Mouse (Mus musculus): Measurements from ENCODE around the gene D10Jhu81e. TPM values are rescaled to one million over a fixed set of nuclear protein-coding genes. Genes with fewer than 3 reads are reported as not detected.
A peak's percentile ranks its signal among the peaks of the same experiment; 100 is the strongest.
"Not testable (repeated sequence)": the region's sequence is repeated elsewhere in the genome, so short reads cannot be mapped to it uniquely, and the experiment has no call there.

D10Jhu81e gene
- polyA plus RNA-seq, 1 experiment from 2014 or later, result 19.7 TPM

DNA sequence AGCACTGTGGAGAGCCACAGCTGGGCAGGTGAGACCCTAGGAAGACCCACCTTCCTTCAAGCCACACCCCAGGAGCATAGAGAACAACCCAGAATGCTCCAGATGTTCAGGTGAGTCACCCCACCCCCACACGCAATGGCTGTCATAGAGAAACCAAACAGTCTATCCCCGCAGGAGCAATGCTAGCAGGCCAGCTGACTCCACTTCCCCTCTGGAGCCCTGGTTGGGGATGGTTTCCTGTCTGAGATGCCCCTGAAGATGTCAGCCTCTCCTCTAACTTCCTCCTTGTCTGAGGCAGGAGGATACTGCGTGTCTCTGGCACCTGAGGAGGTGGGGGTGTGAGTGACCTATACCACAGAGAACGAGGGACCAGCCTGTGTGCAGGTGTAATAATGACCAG lies 35.2 kb downstream of the D10Jhu81e start:
- Histone ChIP-seq H3K27ac (ENCODE audit: low read depth) (no peak overlapping the region), H3K9ac (ENCODE audit: low read length) (no peak overlapping the region), H3K4me3 (ENCODE audit: low read depth, low read length) (no peak overlapping the region), H3K4me1 (replicated peaks; ENCODE audit: control insufficient read depth, insufficient read depth, low read length) (peaks cover 23% of the 10 kb centered on the region), H3K9me3 (ENCODE audit: control insufficient read depth, low read length) (no peaks in the 10 kb centered on the region), H3K4me2 (ENCODE audit: low read length) (0 out of 2 replicates have a peak overlapping the region, but pooled peaks have one; percentile 36), H3K36me3 (ENCODE audit: control insufficient read depth, insufficient read depth, low read length) (no peaks in the 10 kb centered on the region), H3K27me3 (replicated peaks; ENCODE audit: control insufficient read depth, insufficient read depth, low read length) (no peaks in the 10 kb centered on the region)
- 57% methylated on average over 4 of the region's 4 CpGs for WGBS
- no peak for DNase-seq (ENCODE audit: low spot score)
- ATAC-seq (replicated peaks; ENCODE audit: low FRiP score, low TSS enrichment, low read depth), result no peak

DNA sequence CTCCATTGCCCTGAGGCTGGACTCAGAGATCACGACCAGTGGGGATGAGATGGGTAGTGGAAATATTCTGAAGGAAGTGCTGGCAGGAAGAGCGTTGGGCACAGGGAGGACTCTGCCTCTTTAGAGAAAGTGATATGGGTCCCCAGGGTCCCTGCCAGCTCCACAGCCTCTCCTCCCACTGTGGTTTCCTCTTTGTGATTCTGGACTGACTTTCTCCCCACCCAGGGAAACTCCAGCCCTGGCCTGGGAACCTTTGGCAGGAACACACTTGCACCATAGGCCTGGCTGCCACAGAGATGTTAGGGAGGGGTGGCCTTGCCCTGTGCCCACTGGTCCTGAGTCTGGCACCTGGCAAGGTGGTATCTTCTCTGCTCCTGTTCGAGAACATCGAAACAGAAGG lies 39.6 kb downstream of the D10Jhu81e start:
- Histone ChIP-seq H3K36me3 (ENCODE audit: control insufficient read depth, insufficient read depth, low read length) (no peaks in the 10 kb centered on the region), H3K9ac (ENCODE audit: low read length) (no peak overlapping the region), H3K27ac (ENCODE audit: low read depth) (no peak overlapping the region), H3K27me3 (replicated peaks; ENCODE audit: control insufficient read depth, insufficient read depth, low read length) (no peaks in the 10 kb centered on the region), H3K4me2 (ENCODE audit: low read length) (no peak overlapping the region), H3K4me3 (ENCODE audit: low read depth, low read length) (no peak overlapping the region), H3K9me3 (ENCODE audit: control insufficient read depth, low read length) (no peaks in the 10 kb centered on the region), H3K4me1 (replicated peaks; ENCODE audit: control insufficient read depth, insufficient read depth, low read length) (peaks cover 5% of the 10 kb centered on the region)
- 76% methylated on average over 4 of the region's 4 CpGs for WGBS
- no peak for ATAC-seq (replicated peaks; ENCODE audit: low FRiP score, low TSS enrichment, low read depth)
- no peak for DNase-seq (ENCODE audit: low spot score)

DNA sequence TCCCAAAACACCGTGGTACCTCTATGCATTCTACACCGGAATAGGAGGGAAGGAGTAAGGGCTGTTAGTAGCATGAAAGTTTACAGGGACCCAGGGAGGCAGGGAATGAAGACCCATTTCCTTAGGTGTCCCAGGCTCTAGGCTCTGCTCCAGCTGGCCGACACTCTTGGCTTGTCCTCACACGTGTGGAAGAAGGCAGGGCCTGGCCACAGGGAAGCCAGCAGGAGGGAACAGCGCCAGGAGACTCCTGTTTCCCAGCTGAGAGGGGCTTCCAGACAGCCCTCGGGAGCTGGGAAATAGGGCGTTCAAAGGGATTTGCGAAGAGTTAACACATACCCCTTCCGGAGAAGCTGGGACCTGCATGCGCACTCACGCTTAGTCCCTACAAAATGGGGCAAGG lies 40.2 kb downstream of the D10Jhu81e start:
- no peak overlapping the region for H3K4me2 ChIP-seq (ENCODE audit: low read length)
- no peak overlapping the region for H3K9ac ChIP-seq (ENCODE audit: low read length)
- H3K4me1 ChIP-seq (replicated peaks; ENCODE audit: control insufficient read depth, insufficient read depth, low read length), result no peaks in the 10 kb centered on the region
- DNase-seq (ENCODE audit: low spot score) (no peak), ATAC-seq (replicated peaks; ENCODE audit: low FRiP score, low TSS enrichment, low read depth) (no peak)
- 52% methylated on average over 11 of the region's 11 CpGs for WGBS
- no peaks in the 10 kb centered on the region for H3K9me3 ChIP-seq (ENCODE audit: control insufficient read depth, low read length)
- no peaks in the 10 kb centered on the region for H3K36me3 ChIP-seq (ENCODE audit: control insufficient read depth, insufficient read depth, low read length)
- H3K27me3 ChIP-seq (replicated peaks; ENCODE audit: control insufficient read depth, insufficient read depth, low read length), result no peaks in the 10 kb centered on the region
- H3K27ac ChIP-seq (ENCODE audit: low read depth), result no peak overlapping the region
- no peak overlapping the region for H3K4me3 ChIP-seq (ENCODE audit: low read depth, low read length)

DNA sequence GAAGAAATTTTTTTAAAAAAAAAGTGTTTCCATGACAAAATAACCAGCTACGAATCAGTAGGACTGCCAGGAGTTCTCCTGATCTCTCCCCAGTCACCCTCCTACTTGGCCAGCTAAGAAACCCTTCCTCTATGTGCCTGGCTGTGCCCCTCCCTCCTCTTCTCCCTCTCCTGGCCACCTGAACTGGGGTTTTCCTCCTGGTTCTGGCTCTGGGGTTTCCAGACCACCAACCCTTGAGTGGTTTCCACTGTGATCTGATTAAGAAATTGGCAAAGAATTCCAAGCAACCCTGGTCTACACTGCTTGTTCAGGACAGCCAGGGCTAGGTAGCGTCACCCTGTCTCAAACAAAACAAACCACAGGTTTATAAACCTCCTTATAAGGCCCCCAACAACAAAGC lies 40.9 kb downstream of the D10Jhu81e start:
- ATAC-seq (replicated peaks; ENCODE audit: low FRiP score, low TSS enrichment, low read depth), result no peak
- 85% methylated on average over 2 of the region's 2 CpGs for WGBS
- H3K27me3 ChIP-seq (replicated peaks; ENCODE audit: control insufficient read depth, insufficient read depth, low read length), result no peaks in the 10 kb centered on the region

DNA sequence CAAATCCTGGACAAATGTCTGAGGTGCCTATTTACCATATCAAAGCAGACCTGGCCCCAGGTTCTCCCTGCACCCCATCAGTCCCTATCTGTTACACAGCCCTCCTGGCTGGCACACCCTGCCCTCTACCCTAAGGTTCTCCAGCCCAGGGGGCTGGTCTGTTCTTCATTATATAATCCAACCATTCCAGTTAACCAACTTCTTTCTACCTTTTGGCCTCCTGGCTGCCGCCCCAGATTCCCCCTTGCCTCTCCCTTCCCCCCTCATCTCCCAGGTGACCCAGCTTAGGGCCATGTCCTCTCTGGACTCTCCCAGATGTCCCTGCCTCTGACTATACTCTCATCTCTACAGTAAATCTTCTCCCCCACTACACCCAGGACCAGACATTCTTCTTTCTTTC lies 41.7 kb downstream of the D10Jhu81e start:
- no peak overlapping the region for H3K4me2 ChIP-seq (ENCODE audit: low read length)
- DNase-seq (ENCODE audit: low spot score) (no peak), ATAC-seq (replicated peaks; ENCODE audit: low FRiP score, low TSS enrichment, low read depth) (no peak)
- no peak overlapping the region for H3K4me3 ChIP-seq (ENCODE audit: low read depth, low read length)
- no peaks in the 10 kb centered on the region for H3K27me3 ChIP-seq (replicated peaks; ENCODE audit: control insufficient read depth, insufficient read depth, low read length)
- no peak overlapping the region for H3K9ac ChIP-seq (ENCODE audit: low read length)
- no peaks in the 10 kb centered on the region for H3K36me3 ChIP-seq (ENCODE audit: control insufficient read depth, insufficient read depth, low read length)
- 59% methylated on average over 1 of the region's 1 CpGs for WGBS
- no peaks in the 10 kb centered on the region for H3K4me1 ChIP-seq (replicated peaks; ENCODE audit: control insufficient read depth, insufficient read depth, low read length)
- no peak overlapping the region for H3K27ac ChIP-seq (ENCODE audit: low read depth)
- no peaks in the 10 kb centered on the region for H3K9me3 ChIP-seq (ENCODE audit: control insufficient read depth, low read length)

More for the DNA sequence above, 40.9 kb downstream of the D10Jhu81e start:
- Histone ChIP-seq H3K27ac (ENCODE audit: low read depth) (no peak overlapping the region), H3K4me1 (replicated peaks; ENCODE audit: control insufficient read depth, insufficient read depth, low read length) (no peaks in the 10 kb centered on the region), H3K9me3 (ENCODE audit: control insufficient read depth, low read length) (no peaks in the 10 kb centered on the region), H3K4me2 (ENCODE audit: low read length) (no peak overlapping the region), H3K9ac (ENCODE audit: low read length) (no peak overlapping the region), H3K36me3 (ENCODE audit: control insufficient read depth, insufficient read depth, low read length) (no peaks in the 10 kb centered on the region), H3K4me3 (ENCODE audit: low read depth, low read length) (no peak overlapping the region)
- no peak for DNase-seq (ENCODE audit: low spot score)

DNA sequence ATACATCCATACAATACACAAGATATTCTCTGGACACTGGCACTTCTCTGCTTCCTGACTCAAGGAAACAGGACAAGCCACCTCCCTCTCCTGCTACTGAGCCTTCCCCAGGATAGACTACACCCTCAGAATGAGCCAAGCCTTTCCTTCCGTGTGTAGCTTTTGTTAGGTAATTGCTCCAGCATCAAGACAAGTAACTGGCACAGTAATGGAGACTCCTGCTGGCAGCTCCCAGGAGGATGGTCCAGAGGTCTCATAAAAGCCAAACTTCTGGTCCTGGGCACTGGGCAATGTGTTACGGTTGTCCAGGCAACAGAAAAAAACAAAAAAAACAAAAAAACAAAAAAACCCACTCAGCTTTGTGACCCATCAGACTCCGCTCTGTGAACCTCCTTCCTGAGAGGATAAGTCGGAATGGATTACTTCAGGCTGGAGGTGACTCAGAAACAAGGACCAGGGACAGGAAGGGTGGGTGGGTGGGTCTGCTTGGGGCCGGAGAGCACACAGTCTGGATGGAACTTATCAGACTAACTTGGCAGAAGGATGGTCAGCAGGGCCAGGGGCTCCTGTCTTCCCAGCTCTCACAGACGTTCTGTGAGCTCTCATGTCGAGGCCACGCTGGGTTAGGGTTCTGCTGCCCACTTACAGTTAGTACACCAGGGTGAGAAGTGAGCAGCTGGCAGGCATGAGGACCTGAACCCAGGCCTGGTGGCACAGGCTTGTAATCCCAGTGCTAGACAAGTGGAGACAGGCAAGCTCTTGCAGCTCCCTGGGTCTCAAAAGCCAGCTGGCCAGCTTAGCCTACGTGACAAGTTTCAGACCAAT lies 42.3 kb downstream of the D10Jhu81e start:
- no peak overlapping the region for H3K9ac ChIP-seq (ENCODE audit: low read length)
- H3K36me3 ChIP-seq (ENCODE audit: control insufficient read depth, insufficient read depth, low read length), result no peaks in the 10 kb centered on the region
- no peak for ATAC-seq (replicated peaks; ENCODE audit: low FRiP score, low TSS enrichment, low read depth)
- no peaks in the 10 kb centered on the region for H3K27me3 ChIP-seq (replicated peaks; ENCODE audit: control insufficient read depth, insufficient read depth, low read length)
- H3K4me2 ChIP-seq (ENCODE audit: low read length), result no peak overlapping the region
- no peak for DNase-seq (ENCODE audit: low spot score)
- WGBS, result 72% methylated on average over 9 of the region's 9 CpGs
- no peak overlapping the region for H3K4me3 ChIP-seq (ENCODE audit: low read depth, low read length)
- no peak overlapping the region for H3K27ac ChIP-seq (ENCODE audit: low read depth)
- no peaks in the 10 kb centered on the region for H3K4me1 ChIP-seq (replicated peaks; ENCODE audit: control insufficient read depth, insufficient read depth, low read length)
- H3K9me3 ChIP-seq (ENCODE audit: control insufficient read depth, low read length), result no peaks in the 10 kb centered on the region

DNA sequence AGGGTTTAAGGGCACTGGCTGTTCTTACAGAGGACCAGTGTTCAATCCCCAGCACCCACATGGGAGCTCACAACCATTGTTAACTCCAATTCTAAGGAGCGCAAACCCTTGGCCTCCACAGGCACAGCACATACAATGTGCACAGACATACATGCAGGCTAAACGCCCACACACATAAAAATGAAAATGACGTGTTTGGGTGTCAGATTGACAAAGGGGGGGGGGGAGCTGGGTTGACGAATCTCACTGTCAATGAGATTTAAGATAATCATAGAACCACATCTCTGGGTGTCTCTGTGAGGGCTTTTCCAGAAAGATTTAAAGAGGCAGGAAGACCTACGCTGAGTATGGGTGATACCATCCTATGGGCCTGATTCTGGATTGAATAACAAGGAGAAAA lies 43.3 kb downstream of the D10Jhu81e start:
- ATAC-seq (replicated peaks; ENCODE audit: low FRiP score, low TSS enrichment, low read depth) (no peak), DNase-seq (ENCODE audit: low spot score) (no peak)
- no peak overlapping the region for H3K4me3 ChIP-seq (ENCODE audit: low read depth, low read length)
- WGBS, result 90% methylated on average over 5 of the region's 5 CpGs
- no peak overlapping the region for H3K27ac ChIP-seq (ENCODE audit: low read depth)
- H3K27me3 ChIP-seq (replicated peaks; ENCODE audit: control insufficient read depth, insufficient read depth, low read length), result no peaks in the 10 kb centered on the region
- no peak overlapping the region for H3K4me2 ChIP-seq (ENCODE audit: low read length)
- H3K9ac ChIP-seq (ENCODE audit: low read length), result no peak overlapping the region
- H3K36me3 ChIP-seq (ENCODE audit: control insufficient read depth, insufficient read depth, low read length), result no peaks in the 10 kb centered on the region
- no peaks in the 10 kb centered on the region for H3K4me1 ChIP-seq (replicated peaks; ENCODE audit: control insufficient read depth, insufficient read depth, low read length)
- H3K9me3 ChIP-seq (ENCODE audit: control insufficient read depth, low read length), result no peaks in the 10 kb centered on the region

DNA sequence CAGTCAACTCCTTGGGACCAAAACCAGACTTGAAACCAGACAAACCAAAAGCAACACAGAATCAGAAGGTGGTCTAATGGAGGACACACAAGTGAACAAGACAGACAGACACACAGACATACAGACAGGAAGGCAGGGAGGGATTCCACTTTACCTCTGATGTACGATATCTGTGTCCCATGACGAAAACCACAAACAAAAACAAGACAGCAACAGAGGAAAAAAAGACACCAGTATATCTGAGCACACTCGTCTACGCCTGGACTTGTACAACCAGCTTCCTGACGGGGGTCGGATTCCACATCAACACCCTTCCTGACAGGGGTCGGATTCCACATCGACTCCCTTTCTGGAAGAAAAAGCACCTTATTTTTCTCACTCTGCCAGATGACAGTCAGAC lies 44.5 kb downstream of the D10Jhu81e start:
- H3K4me1 ChIP-seq (replicated peaks; ENCODE audit: control insufficient read depth, insufficient read depth, low read length); H3K36me3 ChIP-seq (ENCODE audit: control insufficient read depth, insufficient read depth, low read length); ATAC-seq (replicated peaks; ENCODE audit: low FRiP score, low TSS enrichment, low read depth); H3K9ac ChIP-seq (ENCODE audit: low read length); H3K4me2 ChIP-seq (ENCODE audit: low read length); H3K9me3 ChIP-seq (ENCODE audit: control insufficient read depth, low read length); H3K27ac ChIP-seq (ENCODE audit: low read depth); H3K4me3 ChIP-seq (ENCODE audit: low read depth, low read length); DNase-seq (ENCODE audit: low spot score); H3K27me3 ChIP-seq (replicated peaks; ENCODE audit: control insufficient read depth, insufficient read depth, low read length): not testable (repeated sequence)
- 61% methylated on average over 8 of the region's 8 CpGs for WGBS

DNA sequence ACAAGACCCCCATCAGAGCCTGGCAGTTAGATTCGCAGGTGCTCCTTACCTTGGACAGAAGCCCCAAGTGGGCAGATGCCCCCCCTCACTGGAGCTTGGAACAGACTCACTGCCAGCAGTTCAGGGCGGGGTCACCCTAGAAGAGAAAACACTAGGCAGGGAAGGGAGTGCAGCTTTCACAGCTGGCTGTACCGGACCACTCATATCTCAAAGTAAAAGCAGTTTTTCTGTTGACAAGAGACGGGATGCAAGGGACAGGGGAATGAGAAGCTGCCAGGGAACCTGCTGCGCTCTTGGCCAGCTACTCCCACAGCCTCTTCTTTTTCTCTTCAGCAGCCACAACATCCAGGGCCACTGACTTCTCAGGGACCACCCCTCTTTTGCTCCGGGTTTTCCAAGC lies 45.4 kb downstream of the D10Jhu81e start:
- ATAC-seq (replicated peaks; ENCODE audit: low FRiP score, low TSS enrichment, low read depth); H3K4me2 ChIP-seq (ENCODE audit: low read length); H3K9ac ChIP-seq (ENCODE audit: low read length); H3K4me1 ChIP-seq (replicated peaks; ENCODE audit: control insufficient read depth, insufficient read depth, low read length); H3K27me3 ChIP-seq (replicated peaks; ENCODE audit: control insufficient read depth, insufficient read depth, low read length); H3K4me3 ChIP-seq (ENCODE audit: low read depth, low read length); H3K27ac ChIP-seq (ENCODE audit: low read depth); DNase-seq (ENCODE audit: low spot score); H3K9me3 ChIP-seq (ENCODE audit: control insufficient read depth, low read length); H3K36me3 ChIP-seq (ENCODE audit: control insufficient read depth, insufficient read depth, low read length): not testable (repeated sequence)
- 27% methylated on average over 6 of the region's 6 CpGs for WGBS
